Mouse (Mus musculus) small intestine, adult 2 months (tissue): ENCODE results near the gene Fat3.

Source experiments
- CTCF ChIP-seq: fragments of 200-500 bp; IDR thresholded peaks from 2 replicates; pipeline ENCODE4 v1.5.1; 2012; ENCODE audit warnings: low read depth, mild to moderate bottlenecking, control low read depth, inconsistent platforms, low read length, moderate library complexity, mixed read lengths; ENCODE audit not compliant: insufficient replicate concordance, insufficient read length; ENCODE audit errors: extremely low read depth
- POLR2A ChIP-seq: fragments of 200-500 bp; IDR thresholded peaks from 2 replicates; pipeline ENCODE4 v1.6.1; 2012; ENCODE audit warnings: low read depth, mild to moderate bottlenecking, control low read depth, inconsistent platforms, low read length, moderate library complexity

DNA sequence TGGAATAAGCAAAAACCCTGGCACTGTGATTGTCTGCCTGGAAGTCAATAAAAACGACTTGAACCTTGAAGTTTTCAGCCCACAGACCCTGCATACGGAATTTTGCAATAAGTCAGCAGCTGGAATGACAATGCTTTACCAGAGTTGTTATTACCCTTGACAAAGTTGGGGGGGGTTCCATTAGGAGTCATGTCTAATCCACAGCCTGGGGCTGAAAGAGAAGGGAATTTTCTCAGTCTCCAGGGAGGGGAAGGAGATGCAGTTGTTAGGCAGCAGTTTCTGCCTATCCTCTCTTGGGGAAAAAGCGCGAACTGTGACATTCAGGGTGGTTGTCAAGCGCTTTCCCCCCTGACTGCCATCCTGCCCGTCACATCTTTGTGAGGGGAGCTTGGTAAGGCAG lies 60.4 kb downstream of the Fat3 start:
- TF ChIP-seq CTCF (no peak), POLR2A (no peak)
